Mouse (Mus musculus) kidney, adult 8-10 months (tissue): ENCODE results near the gene Gm20792.
"Not testable (repeated sequence)": the region's sequence is repeated elsewhere in the genome, so short reads cannot be mapped to it uniquely, and the experiment has no call there.

Source experiments
- DNase-seq, 2 experiments: peaks; one replicate each; pipeline ENCODE4 v3.0.0; 2022

Gm20792 gene

DNA sequence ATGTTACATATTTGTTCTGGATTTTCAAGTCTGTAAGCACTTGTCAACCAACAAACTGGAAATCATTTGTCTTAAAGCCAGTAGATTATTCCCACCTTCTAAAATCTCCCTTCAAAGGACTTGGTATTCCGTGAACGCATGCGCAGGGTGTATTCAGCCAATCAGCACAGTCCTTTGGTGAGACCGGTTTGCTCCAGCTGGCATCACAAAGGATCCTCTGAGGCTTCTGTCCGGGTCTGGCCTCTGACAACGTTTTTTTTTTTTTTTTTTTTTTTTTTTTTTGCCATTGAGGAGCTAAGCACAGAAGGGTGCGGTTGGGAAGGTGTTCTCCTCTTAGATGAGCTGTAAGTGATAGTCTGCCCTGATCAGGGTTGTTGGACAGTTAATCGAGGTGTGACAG is at the start of gene Gm20792:
TSS of gene Gm20792 (plus strand) at position 301 of the 400 bp plus-strand sequence.
- DNase-seq, result not testable (repeated sequence)
